Mouse (Mus musculus) heart, postnatal 0 days (tissue): Measurements from ENCODE around the gene Pnpla5. TPM values are rescaled to one million over a fixed set of nuclear protein-coding genes. Genes with fewer than 3 reads are reported as not detected.
A peak's percentile ranks its signal among the peaks of the same experiment; 100 is the strongest.

ENCODE experiments used
- ATAC-seq: fragments of 200-750 bp; cut with Nextera tagmentation; 2 replicates; pipeline ENCODE4 v1.8.0; 2017; ENCODE audit warnings: low read depth, moderate number of reproducible peaks, moderate library complexity; ENCODE audit not compliant: insufficient read depth
- DNase-seq: peaks from one replicate; pipeline ENCODE4 v3.0.0-alpha.2; 2016; ENCODE audit warnings: low spot score
- H3K27ac ChIP-seq: fragments of 300-500 bp; sonication (generic); 2 replicates; pipeline ENCODE4 v1.5.1; 2014; ENCODE audit warnings: low read depth, mild to moderate bottlenecking
- H3K27me3 ChIP-seq: fragments of 300-500 bp; sonication (generic); 2 replicates; pipeline ENCODE4 v1.6.1; 2014; ENCODE audit warnings: low read length, mixed read lengths; ENCODE audit not compliant: control insufficient read depth, insufficient read depth
- H3K36me3 ChIP-seq: fragments of 300-500 bp; sonication (generic); replicated peaks from 2 replicates; pipeline ENCODE4 v1.6.1; 2014; ENCODE audit warnings: low read length, mixed read lengths; ENCODE audit not compliant: control insufficient read depth, insufficient read depth
- H3K4me1 ChIP-seq: fragments of 300-500 bp; sonication (generic); 2 replicates; pipeline ENCODE4 v1.6.1; 2014; ENCODE audit warnings: antibody characterized with exemption; ENCODE audit not compliant: control insufficient read depth, insufficient read depth
- H3K4me2 ChIP-seq: fragments of 300-500 bp; sonication (generic); 2 replicates; pipeline ENCODE4 v1.6.1; 2014; ENCODE audit warnings: low read depth, mild to moderate bottlenecking, low read length, moderate library complexity
- H3K4me3 ChIP-seq: fragments of 300-500 bp; sonication (generic); 2 replicates; pipeline ENCODE4 v1.5.1; 2014; ENCODE audit warnings: low read depth, low read length
- H3K9ac ChIP-seq: fragments of 300-500 bp; sonication (generic); replicated peaks from 2 replicates; pipeline ENCODE4 v1.6.1; 2014; ENCODE audit warnings: low read depth, low read length, mixed read lengths
- H3K9me3 ChIP-seq: fragments of 300-500 bp; sonication (generic); replicated peaks from 2 replicates; pipeline ENCODE4 v1.6.1; 2016; ENCODE audit warnings: low read length; ENCODE audit not compliant: control insufficient read depth
- CTCF ChIP-seq: IDR thresholded peaks from 2 replicates; pipeline ENCODE4 v1.5.1; 2016; ENCODE audit warnings: antibody characterized with exemption, control low read depth, low read depth
- EP300 ChIP-seq: IDR thresholded peaks from 2 replicates; pipeline ENCODE4 v1.6.1; 2016; ENCODE audit warnings: antibody characterized with exemption, low read depth
- WGBS: fragments of 180-500 bp; shearing (Covaris S2); extraction: QIAGEN DNeasy Blood & Tissue Kit; methylation state at CpG from one replicate; pipeline ENCODE4 v1.1.7; 2014; 5-methylcytosine and 5-hydroxymethylcytosine counted together
- polyA plus RNA-seq: library from polyadenylated mRNA; unstranded; fragments of >200 nt; fragmentation: Nextera tagmentation; extraction: Ambion mirVana; gene quantifications from 2 replicates; pipeline ENCODE4 v1.2.1, GENCODE M21; 2015
- total RNA-seq: library from RNA; depleted of rRNA; stranded (reverse); fragments of >200 nt; gene quantifications from 2 replicates; pipeline ENCODE4 v1.2.3, GENCODE M21; 2014; ENCODE audit warnings: low replicate concordance

The Pnpla5 gene
- total and polyA plus RNA-seq, 2 experiments from 2014 or later = not detected

DNA sequence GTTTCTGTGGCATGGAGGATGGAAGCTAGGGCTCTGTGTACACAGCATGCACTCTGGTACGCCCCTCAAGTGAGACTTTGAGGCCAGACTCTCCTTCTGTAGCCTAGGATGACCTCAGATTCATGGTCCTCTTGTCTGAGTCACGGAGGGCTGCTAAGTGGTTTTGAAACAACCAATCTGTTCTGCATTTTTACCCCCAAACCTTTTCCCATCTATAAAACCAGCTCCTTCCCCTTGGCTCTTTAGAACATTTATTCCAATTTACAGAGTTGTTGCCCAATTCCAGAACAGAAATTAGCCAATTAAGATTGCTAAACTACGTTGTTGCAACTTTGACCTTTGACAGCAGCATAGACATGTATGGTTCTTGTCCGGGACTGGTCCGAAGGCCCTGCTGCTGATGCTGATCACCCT is 16.6 kb upstream of the Pnpla5 start:
- Histone ChIP-seq H3K36me3 (no peaks in the 10 kb centered on the region), H3K9ac (no peak overlapping the region), H3K4me2 (no peak overlapping the region), H3K27ac (no peak overlapping the region), H3K27me3 (no peaks in the 10 kb centered on the region), H3K4me1 (no peaks in the 10 kb centered on the region), H3K4me3 (no peak overlapping the region), H3K9me3 (no peaks in the 10 kb centered on the region)
- ATAC-seq = no peak
- TF ChIP-seq CTCF (no peak), EP300 (no peak)
- 79% methylated on average over 5 of the region's 5 CpGs for WGBS
- no peak for DNase-seq

DNA sequence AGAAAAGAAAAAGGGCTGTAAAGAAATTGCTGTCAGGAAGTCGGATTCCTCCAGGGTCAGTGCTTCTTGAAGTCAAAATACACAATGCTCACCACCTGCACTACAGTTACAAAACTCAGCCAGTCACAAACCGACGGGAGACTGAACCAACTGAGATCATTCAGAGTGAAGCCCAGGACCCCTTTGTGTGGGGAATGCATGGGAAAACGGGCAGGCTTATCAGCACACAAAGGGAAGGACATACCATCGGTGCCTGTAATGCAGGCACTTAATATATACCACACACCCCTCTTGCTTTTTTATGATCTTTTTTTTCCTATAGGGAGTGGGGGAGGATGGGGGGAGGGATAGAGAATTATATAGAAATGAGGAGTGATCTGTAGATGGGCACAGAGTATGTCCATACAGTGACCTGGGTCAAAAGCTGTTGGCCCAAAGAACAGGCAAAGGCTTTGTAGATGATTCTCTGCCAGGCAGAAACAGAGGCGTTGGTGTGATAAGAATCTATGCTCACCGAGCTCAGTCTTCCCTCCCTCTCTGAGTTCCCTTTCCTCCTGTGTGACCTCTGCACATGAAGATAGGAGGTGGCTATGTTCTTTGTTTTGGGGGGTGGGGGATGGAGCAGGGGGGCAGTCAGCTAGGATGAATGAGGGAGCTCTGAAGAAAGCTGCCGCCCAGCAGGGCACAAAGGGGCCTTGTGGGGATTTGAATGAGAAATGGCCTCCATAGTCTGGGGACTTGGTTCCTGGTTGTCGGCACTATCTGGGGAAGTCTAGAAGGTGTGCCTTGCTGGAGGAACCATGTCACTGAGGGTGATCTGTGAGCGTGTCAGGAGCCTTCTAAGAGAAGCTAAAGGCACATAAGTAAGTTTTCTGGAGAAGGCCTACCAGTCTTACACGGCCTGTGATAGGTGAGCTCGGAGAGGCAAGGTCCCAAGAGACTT is 13.8 kb upstream of the Pnpla5 start:
- TF ChIP-seq EP300 = no peak
- no peak for TF ChIP-seq CTCF
- H3K4me2 ChIP-seq = no peak overlapping the region
- H3K36me3 ChIP-seq = no peaks in the 10 kb centered on the region
- no peak overlapping the region for H3K4me3 ChIP-seq
- no peaks in the 10 kb centered on the region for H3K27me3 ChIP-seq
- 40% methylated on average over 12 of the region's 12 CpGs for WGBS
- no peak overlapping the region for H3K9ac ChIP-seq
- no peak for ATAC-seq
- DNase-seq = no peak
- H3K4me1 ChIP-seq = peaks cover 13% of the 10 kb centered on the region
- H3K27ac ChIP-seq = no peak overlapping the region
- no peaks in the 10 kb centered on the region for H3K9me3 ChIP-seq

DNA sequence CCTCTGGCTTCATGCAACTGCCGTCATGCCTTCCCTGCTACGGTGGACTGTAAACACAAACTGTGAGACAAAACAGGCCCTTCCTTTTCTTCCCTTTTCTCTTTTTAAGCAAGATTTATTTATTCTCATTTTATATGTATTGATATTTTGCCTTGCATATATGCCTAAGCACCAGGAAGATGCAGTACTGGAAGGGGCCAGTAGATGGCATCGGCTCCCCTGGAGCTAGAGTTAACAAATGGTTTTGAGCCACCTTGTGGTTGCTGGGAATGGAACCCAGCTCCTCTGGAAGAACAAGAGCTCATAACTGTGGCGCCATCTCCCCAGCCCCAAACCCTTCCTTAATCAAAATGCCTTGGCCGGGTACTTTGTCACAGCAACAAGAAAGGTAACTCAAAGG is 12.5 kb upstream of the Pnpla5 start:
- no peak overlapping the region for H3K4me3 ChIP-seq
- no peak overlapping the region for H3K9ac ChIP-seq
- no peak overlapping the region for H3K27ac ChIP-seq
- H3K27me3 ChIP-seq = no peaks in the 10 kb centered on the region
- H3K4me2 ChIP-seq = no peak overlapping the region
- TF ChIP-seq CTCF = peak; percentile 52
- TF ChIP-seq EP300 = no peak
- H3K36me3 ChIP-seq = no peaks in the 10 kb centered on the region
- DNase-seq (no peak), ATAC-seq (no peak)
- WGBS = 87% methylated on average over 5 of the region's 5 CpGs
- H3K9me3 ChIP-seq = no peaks in the 10 kb centered on the region
- H3K4me1 ChIP-seq = peaks cover 17% of the 10 kb centered on the region

DNA sequence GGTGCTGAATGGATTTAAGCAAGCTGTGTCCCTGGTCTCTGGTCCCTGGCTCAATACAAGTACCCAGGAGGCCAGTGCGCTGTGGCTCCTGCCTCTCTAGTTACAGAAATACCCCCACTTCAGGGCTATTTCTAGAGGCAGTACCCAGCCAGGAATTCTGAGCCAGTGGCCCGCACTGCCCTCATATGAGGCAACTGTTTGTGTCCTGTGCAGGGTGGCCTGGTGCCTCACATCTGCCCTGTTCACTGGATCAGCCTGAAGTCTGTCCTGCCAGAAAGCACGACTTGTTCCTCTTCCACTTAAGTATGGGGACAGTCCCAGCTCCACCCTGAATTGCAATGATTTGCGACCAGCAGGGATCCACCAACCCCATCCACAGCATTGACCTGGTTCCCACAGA is 10.5 kb upstream of the Pnpla5 start:
- H3K9me3 ChIP-seq = no peaks in the 10 kb centered on the region
- no peak overlapping the region for H3K9ac ChIP-seq
- no peak overlapping the region for H3K4me2 ChIP-seq
- peak; percentile 53 for DNase-seq
- H3K27ac ChIP-seq = peak overlapping the region; percentile 61
- peak; percentile 78 for ATAC-seq
- no peak for TF ChIP-seq EP300
- no peak for TF ChIP-seq CTCF
- no peaks in the 10 kb centered on the region for H3K36me3 ChIP-seq
- H3K27me3 ChIP-seq = no peaks in the 10 kb centered on the region
- 38% methylated on average over 4 of the region's 4 CpGs for WGBS
- H3K4me3 ChIP-seq = no peak overlapping the region
- H3K4me1 ChIP-seq = peaks cover 17% of the 10 kb centered on the region

DNA sequence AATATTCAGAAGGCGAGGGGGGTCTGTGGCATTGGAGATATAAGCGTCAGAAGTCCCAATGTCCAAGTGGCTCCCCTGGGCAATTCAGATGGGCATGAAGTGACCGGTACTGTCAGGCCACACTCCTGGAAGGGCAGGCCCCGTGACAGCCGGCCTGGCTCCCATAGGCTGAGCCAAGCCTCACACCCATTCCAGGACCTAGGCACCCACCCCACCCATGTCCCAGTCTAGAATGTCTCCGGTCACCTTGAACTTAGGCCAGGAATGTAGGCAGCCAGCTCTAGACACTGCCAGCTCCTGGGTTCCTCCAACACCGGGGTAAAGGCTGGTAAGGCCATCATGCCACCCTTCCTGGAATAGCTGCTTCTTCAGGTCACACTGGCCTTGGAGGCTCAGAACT is 9.0 kb upstream of the Pnpla5 start:
- DNase-seq (no peak), ATAC-seq (peak; percentile 42)
- Histone ChIP-seq H3K4me3 (no peak overlapping the region), H3K4me1 (peaks cover 17% of the 10 kb centered on the region), H3K4me2 (no peak overlapping the region), H3K27me3 (no peaks in the 10 kb centered on the region), H3K36me3 (no peaks in the 10 kb centered on the region), H3K9ac (no peak overlapping the region), H3K27ac (peak overlapping the region; percentile 38; the same call in 1 of the 2 replicates), H3K9me3 (no peaks in the 10 kb centered on the region)
- WGBS = 79% methylated on average over 7 of the region's 7 CpGs
- TF ChIP-seq EP300 (no peak), CTCF (no peak)
